Mouse (Mus musculus) small intestine, adult 2 months (tissue): ENCODE results near the gene Asb7.

Experiments used
- CTCF ChIP-seq: fragments of 200-500 bp; IDR thresholded peaks from 2 replicates; pipeline ENCODE4 v1.5.1; 2012; ENCODE audit warnings: low read depth, mild to moderate bottlenecking, control low read depth, inconsistent platforms, low read length, moderate library complexity, mixed read lengths; ENCODE audit not compliant: insufficient replicate concordance, insufficient read length; ENCODE audit errors: extremely low read depth
- POLR2A ChIP-seq: fragments of 200-500 bp; IDR thresholded peaks from 2 replicates; pipeline ENCODE4 v1.6.1; 2012; ENCODE audit warnings: low read depth, mild to moderate bottlenecking, control low read depth, inconsistent platforms, low read length, moderate library complexity

DNA sequence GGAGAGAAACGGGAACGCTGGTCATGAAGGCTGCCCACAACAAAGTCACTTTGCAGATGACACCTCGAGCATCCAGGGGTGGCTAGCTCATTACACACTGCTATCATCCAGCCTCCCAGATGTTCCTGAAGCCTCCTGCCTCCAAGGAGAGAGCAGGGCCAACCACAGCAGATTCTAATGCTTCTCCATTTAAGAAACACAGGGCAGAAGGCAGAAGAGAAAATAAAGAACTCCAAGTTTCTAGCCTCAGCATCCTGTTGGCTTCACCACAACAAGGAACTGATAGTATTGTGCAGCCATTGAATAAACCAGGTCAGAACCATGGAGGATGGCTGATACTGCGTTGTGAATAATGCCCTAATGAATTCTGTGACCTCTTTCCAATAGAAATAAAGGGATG, 60.0 kb downstream of the Asb7 start:
- TF ChIP-seq POLR2A (no peak), CTCF (no peak)
